11 mouse cellular contexts compared by ENCODE assay signal in the genomic region with DNA sequence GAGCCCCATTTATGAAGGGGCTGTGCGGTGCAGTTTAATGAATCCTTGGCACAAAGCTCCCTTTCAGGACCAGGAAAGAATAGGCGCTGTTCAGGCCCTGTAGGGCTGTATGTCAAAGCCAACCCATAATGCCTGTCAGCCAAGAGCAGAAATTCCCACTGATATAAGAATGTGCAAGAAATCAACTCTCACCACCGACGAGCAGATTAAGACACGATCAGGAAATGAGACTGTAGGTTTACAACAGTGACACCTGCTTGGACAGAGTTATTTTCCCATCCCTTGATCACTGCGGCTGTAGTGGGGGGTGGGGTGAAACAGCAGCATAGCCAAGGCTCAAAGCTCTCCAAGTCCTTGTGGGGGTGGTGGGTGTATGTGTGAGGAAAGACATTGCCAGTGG. TPM values are rescaled to one million over a fixed set of nuclear protein-coding genes. Genes with fewer than 3 reads are reported as not detected.
A peak's percentile ranks its signal among the peaks of the same experiment; 100 is the strongest.
DNase-seq lines count a peak whose midpoint lies in the region; ATAC-seq lines count a peak whose summit lies in the region.
"Had no signal": no experiment of that assay in that cellular context is flagged by ENCODE, and none has a peak within 500 bp of the region (broad histone marks: within the 10 kb centered on the region; RNA-seq: fewer than 3 reads in every experiment).

No protein-coding gene starts in this region.

- no peak overlapping the region for H3K4me3 ChIP-seq in embryonic facial prominence, embryonic 12.5 days
- no peak overlapping the region for H3K4me3 ChIP-seq in hindbrain, embryonic 16.5 days (ENCODE audit: low read length)
- no peak overlapping the region for H3K4me3 ChIP-seq in midbrain, embryonic 15.5 days
- H3K4me3 ChIP-seq in liver, embryonic 11.5 days (ENCODE audit: low read depth, low read length), result no peak overlapping the region
- H3K4me3 ChIP-seq: lung, embryonic 15.5 days had no signal

- 0 out of 2 replicates have a peak overlapping the region, but pooled peaks have one; percentile 36 for H3K27ac ChIP-seq in embryonic facial prominence, embryonic 12.5 days
- H3K27ac ChIP-seq in hindbrain, embryonic 16.5 days (ENCODE audit: low read depth, low read length), result peak overlapping the region; percentile 70
- H3K27ac ChIP-seq in midbrain, embryonic 15.5 days, result peak overlapping the region; percentile 8
- no peak overlapping the region for H3K27ac ChIP-seq in liver, embryonic 11.5 days (ENCODE audit: low read depth, low read length)
- H3K27ac ChIP-seq: kidney, postnatal 0 days; lung, embryonic 15.5 days had no signal

- no peaks in the 10 kb centered on the region for H3K27me3 ChIP-seq in embryonic facial prominence, embryonic 12.5 days
- H3K27me3 ChIP-seq in hindbrain, embryonic 16.5 days (replicated peaks; ENCODE audit: control insufficient read depth, insufficient read depth, low read length), result no peaks in the 10 kb centered on the region
- H3K27me3 ChIP-seq in midbrain, embryonic 15.5 days (replicated peaks), result no peaks in the 10 kb centered on the region
- H3K27me3 ChIP-seq in liver, embryonic 11.5 days (replicated peaks; ENCODE audit: control insufficient read depth, insufficient read depth, low read length), result no peaks in the 10 kb centered on the region
- H3K27me3 ChIP-seq: lung, embryonic 15.5 days had no signal

- H3K36me3 ChIP-seq in embryonic facial prominence, embryonic 12.5 days, result no peaks in the 10 kb centered on the region
- H3K36me3 ChIP-seq in hindbrain, embryonic 16.5 days (ENCODE audit: control insufficient read depth, insufficient read depth, low read length), result no peaks in the 10 kb centered on the region
- no peaks in the 10 kb centered on the region for H3K36me3 ChIP-seq in midbrain, embryonic 15.5 days (replicated peaks)
- no peaks in the 10 kb centered on the region for H3K36me3 ChIP-seq in liver, embryonic 11.5 days (ENCODE audit: control insufficient read depth, insufficient read depth, low read length)
- H3K36me3 ChIP-seq: lung, embryonic 15.5 days had no signal

- no peak for ATAC-seq in embryonic facial prominence, embryonic 12.5 days (ENCODE audit: insufficient number of reproducible peaks, insufficient read depth, low FRiP score, low TSS enrichment)
- ATAC-seq in hindbrain, embryonic 16.5 days, result peak; percentile 97
- peak; percentile 93 for ATAC-seq in midbrain, embryonic 15.5 days (replicated peaks)
- no peak for ATAC-seq in liver, embryonic 11.5 days (replicated peaks; ENCODE audit: low FRiP score)

- 25% methylated on average over 6 of the region's 6 CpGs for WGBS in embryonic facial prominence, embryonic 12.5 days
- WGBS in hindbrain, embryonic 16.5 days, result 6% methylated on average over 6 of the region's 6 CpGs
- 3% methylated on average over 6 of the region's 6 CpGs for WGBS in midbrain, embryonic 15.5 days
- WGBS in liver, embryonic 11.5 days, result 72% methylated on average over 6 of the region's 6 CpGs

- no peak overlapping the region for H3K9ac ChIP-seq in embryonic facial prominence, embryonic 12.5 days
- no peak overlapping the region for H3K9ac ChIP-seq in hindbrain, embryonic 16.5 days (ENCODE audit: low read depth, low read length)
- H3K9ac ChIP-seq in midbrain, embryonic 15.5 days, result no peak overlapping the region
- no peak overlapping the region for H3K9ac ChIP-seq in liver, embryonic 11.5 days (ENCODE audit: low read depth, low read length)
- H3K9ac ChIP-seq: lung, embryonic 15.5 days had no signal

- peak; percentile 71 for DNase-seq in embryo, embryonic 10 days (ENCODE audit: low spot score)
- no peak for DNase-seq in liver, embryonic 11.5 days (ENCODE audit: low spot score)
- DNase-seq in B cell, adult 2 months, result no peak
- no peak for DNase-seq in kidney, postnatal 14 days
- DNase-seq: cerebellum, adult 9-11 months; thymus, postnatal 25 days had no signal

- peaks cover under 1% of the 10 kb centered on the region for H3K4me1 ChIP-seq in embryonic facial prominence, embryonic 12.5 days
- H3K4me1 ChIP-seq in hindbrain, embryonic 16.5 days (ENCODE audit: control insufficient read depth, insufficient read depth, low read depth, low read length), result no peaks in the 10 kb centered on the region; the same call in 1 of the 2 replicates
- peaks cover 10% of the 10 kb centered on the region for H3K4me1 ChIP-seq in midbrain, embryonic 15.5 days
- no peaks in the 10 kb centered on the region for H3K4me1 ChIP-seq in liver, embryonic 11.5 days (replicated peaks; ENCODE audit: control insufficient read depth, insufficient read depth, low read length)
- H3K4me1 ChIP-seq: lung, embryonic 15.5 days had no signal

- H3K4me2 ChIP-seq in embryonic facial prominence, embryonic 12.5 days (replicated peaks), result 0 out of 2 replicates have a peak overlapping the region, but pooled peaks have one; percentile 15
- H3K4me2 ChIP-seq in hindbrain, embryonic 16.5 days (ENCODE audit: low read length), result peak overlapping the region; percentile 18; the same call in 1 of the 2 replicates
- H3K4me2 ChIP-seq in midbrain, embryonic 15.5 days, result peak overlapping the region; percentile 1; the same call in 1 of the 2 replicates
- no peak overlapping the region for H3K4me2 ChIP-seq in liver, embryonic 11.5 days
- H3K4me2 ChIP-seq: lung, embryonic 15.5 days had no signal

- H3K9me3 ChIP-seq in embryonic facial prominence, embryonic 12.5 days, result 0 out of 2 replicates have a peak, but pooled peaks cover 3% of the 10 kb centered on the region
- H3K9me3 ChIP-seq in hindbrain, embryonic 16.5 days (ENCODE audit: control insufficient read depth, low read length), result no peaks in the 10 kb centered on the region
- H3K9me3 ChIP-seq in midbrain, embryonic 15.5 days, result no peaks in the 10 kb centered on the region
- H3K9me3 ChIP-seq in liver, embryonic 11.5 days (ENCODE audit: control insufficient read depth, low read length), result no peaks in the 10 kb centered on the region
- H3K9me3 ChIP-seq: lung, embryonic 15.5 days had no signal

RNA-seq across cellular contexts. Expression of a gene that starts 17.5 kb away (rescaled TPM):
- polyA plus RNA-seq in embryonic facial prominence, embryonic 12.5 days (2016; fragmentation: Nextera tagmentation; extraction: Ambion mirVana), result 11.6 and 12.5 TPM in 2 replicates
- 47.5 and 48.9 TPM in 2 replicates for polyA plus RNA-seq in hindbrain, embryonic 16.5 days (2015; fragmentation: Nextera tagmentation; extraction: Ambion mirVana)
- polyA plus RNA-seq in midbrain, embryonic 15.5 days (2015; fragmentation: Nextera tagmentation; extraction: Ambion mirVana), result 32.2 and 37.9 TPM in 2 replicates
- 2.1 and 2.5 TPM in 2 replicates for polyA plus RNA-seq in liver, embryonic 11.5 days (2014; fragmentation: Nextera tagmentation; extraction: Ambion mirVana)

Comparison
In these comparisons a context has a peak if more than half of its experiments do, and no peak if none do; other contexts are left out.
1. ATAC-seq: peak in hindbrain, embryonic 16.5 days (single experiment) and midbrain, embryonic 15.5 days (single experiment); none in embryonic facial prominence, embryonic 12.5 days (single experiment) and liver, embryonic 11.5 days (single experiment).